Mouse (Mus musculus): ENCODE results near the gene Olfr697. TPM values are rescaled to one million over a fixed set of nuclear protein-coding genes. Genes with fewer than 3 reads are reported as not detected.
"Not testable (repeated sequence)": the region's sequence is repeated elsewhere in the genome, so short reads cannot be mapped to it uniquely, and the experiment has no call there.

Olfr697 gene
- not detected in 2 replicates for polyA plus RNA-seq (2015; fragmentation: Nextera tagmentation; extraction: Ambion mirVana)

DNA sequence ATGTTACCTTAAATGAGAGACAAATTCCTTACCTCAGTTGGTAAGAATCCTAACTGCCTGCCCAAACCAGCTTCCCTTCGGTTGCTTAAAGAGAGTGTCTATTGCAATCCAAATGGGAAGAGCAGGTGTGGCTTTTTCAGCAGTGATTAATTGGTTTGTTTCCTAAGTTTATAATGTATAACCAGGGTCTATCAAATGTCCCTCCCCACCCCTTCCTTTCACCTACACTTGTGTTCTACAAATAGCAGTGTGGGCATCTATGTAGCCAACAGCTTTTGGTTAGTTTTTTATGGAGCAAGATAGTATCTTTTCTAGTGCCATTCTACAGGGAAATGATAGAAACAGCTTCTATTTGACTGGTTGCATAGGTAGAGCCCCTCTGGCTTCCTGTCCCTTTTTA is at the start of gene Olfr697:
Olfr697 (minus strand) TSS at position 101 of the 400 bp plus-strand sequence.
- no peak for ATAC-seq (replicated peaks; ENCODE audit: low FRiP score)
- WGBS = 73% methylated on average over 1 of the region's 1 CpGs
- Histone ChIP-seq H3K36me3 (no peaks in the 10 kb centered on the region), H3K9ac (no peak within 1 kb of the TSS), H3K4me2 (no peak within 1 kb of the TSS), H3K27ac (no peak within 1 kb of the TSS), H3K27me3 (no peaks in the 10 kb centered on the region), H3K9me3 (replicated peaks) (no peaks in the 10 kb centered on the region), H3K4me3 (replicated peaks) (no peak within 1 kb of the TSS), H3K4me1 (no peaks in the 10 kb centered on the region)

DNA sequence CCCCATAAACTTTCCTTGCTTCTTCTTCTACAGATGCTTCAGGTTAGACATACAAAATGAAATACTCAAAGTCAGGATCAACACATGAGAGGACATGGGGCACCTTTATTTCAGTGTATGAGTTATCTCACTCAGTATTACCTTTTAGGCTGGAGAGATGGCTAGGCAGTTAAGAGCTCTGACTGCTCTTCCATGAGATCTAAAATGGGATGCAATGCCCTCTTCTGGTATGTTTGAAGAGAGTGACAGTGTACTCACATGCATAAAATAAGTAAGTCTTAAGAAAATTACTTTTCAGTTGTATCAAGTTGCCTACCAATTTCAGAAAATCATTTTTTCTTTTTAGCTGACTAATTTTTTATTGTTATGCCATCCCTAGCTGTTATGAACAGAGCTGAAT is 46.1 kb upstream of the Olfr697 start:
- H3K36me3 ChIP-seq = no peaks in the 10 kb centered on the region
- H3K27ac ChIP-seq = no peak overlapping the region
- no peak overlapping the region for H3K9ac ChIP-seq
- no peaks in the 10 kb centered on the region for H3K27me3 ChIP-seq
- no peaks in the 10 kb centered on the region for H3K4me1 ChIP-seq
- no peak overlapping the region for H3K4me3 ChIP-seq (replicated peaks)
- no peaks in the 10 kb centered on the region for H3K9me3 ChIP-seq (replicated peaks)
- no peak overlapping the region for H3K4me2 ChIP-seq
- no peak for ATAC-seq (replicated peaks; ENCODE audit: low FRiP score)

DNA sequence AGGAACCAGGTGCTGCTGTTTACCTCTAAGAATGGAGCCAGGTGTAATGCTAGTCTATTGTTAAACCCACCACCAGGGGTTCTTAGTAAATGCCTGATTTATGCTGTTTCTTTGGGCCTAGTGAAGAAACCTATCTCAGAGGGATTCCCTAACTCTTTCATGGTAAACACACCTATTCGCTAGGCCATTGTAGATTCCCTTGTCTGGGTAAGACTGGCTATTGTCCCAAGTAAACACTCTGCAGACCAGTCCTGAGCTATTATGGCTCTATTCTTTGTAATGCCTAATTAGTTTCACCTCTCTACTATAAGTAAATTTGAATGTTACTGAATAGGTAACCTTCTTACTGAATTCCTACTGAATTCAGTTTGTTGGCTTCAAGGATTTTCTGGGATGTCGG is 18.8 kb upstream of the Olfr697 start:
- 97% methylated on average over 2 of the region's 2 CpGs for WGBS
- not testable (repeated sequence) for H3K27ac ChIP-seq; H3K27me3 ChIP-seq; H3K4me1 ChIP-seq; ATAC-seq (replicated peaks; ENCODE audit: low FRiP score); H3K9me3 ChIP-seq (replicated peaks); H3K9ac ChIP-seq; H3K36me3 ChIP-seq; H3K4me2 ChIP-seq; H3K4me3 ChIP-seq (replicated peaks)

GRCm38 (mm10) chr7:106758800-106759199 is 16.6 kb upstream of the Olfr697 start:
- no peaks in the 10 kb centered on the region for H3K9me3 ChIP-seq (replicated peaks)
- no peaks in the 10 kb centered on the region for H3K36me3 ChIP-seq
- H3K4me3 ChIP-seq (replicated peaks) = no peak overlapping the region
- no peak overlapping the region for H3K9ac ChIP-seq
- no peak for ATAC-seq (replicated peaks; ENCODE audit: low FRiP score)
- H3K4me2 ChIP-seq = no peak overlapping the region
- no peak overlapping the region for H3K27ac ChIP-seq
- WGBS = 77% methylated on average over 2 of the region's 2 CpGs
- H3K27me3 ChIP-seq = no peaks in the 10 kb centered on the region
- no peaks in the 10 kb centered on the region for H3K4me1 ChIP-seq

- no peak within 1 kb of the TSS for H3K9ac ChIP-seq
- ATAC-seq (replicated peaks; ENCODE audit: low FRiP score) = no peak
- no peak within 1 kb of the TSS for H3K27ac ChIP-seq
- no peaks in the 10 kb centered on the region for H3K9me3 ChIP-seq (replicated peaks)
- no peaks in the 10 kb centered on the region for H3K27me3 ChIP-seq
- H3K36me3 ChIP-seq = no peaks in the 10 kb centered on the region
- H3K4me3 ChIP-seq (replicated peaks) = no peak within 1 kb of the TSS
- no peaks in the 10 kb centered on the region for H3K4me1 ChIP-seq
- no peak within 1 kb of the TSS for H3K4me2 ChIP-seq
Observed at GRCm38 (mm10) chr7:106755297-106755696, 13.1 kb upstream of the Olfr697 start, which contains the start of gene Olfr698. Olfr698 (minus strand) TSS chr7:106755397.

GRCm38 (mm10) chr7:106745811-106746210 is 3.6 kb upstream of the Olfr697 start:
- H3K9me3 ChIP-seq (replicated peaks) = no peaks in the 10 kb centered on the region
- 92% methylated on average over 5 of the region's 5 CpGs for WGBS
- no peaks in the 10 kb centered on the region for H3K4me1 ChIP-seq
- H3K36me3 ChIP-seq = no peaks in the 10 kb centered on the region
- no peaks in the 10 kb centered on the region for H3K27me3 ChIP-seq
- ATAC-seq (replicated peaks; ENCODE audit: low FRiP score) = no peak
- no peak overlapping the region for H3K4me2 ChIP-seq
- H3K27ac ChIP-seq = no peak overlapping the region
- no peak overlapping the region for H3K4me3 ChIP-seq (replicated peaks)
- H3K9ac ChIP-seq = no peak overlapping the region

DNA sequence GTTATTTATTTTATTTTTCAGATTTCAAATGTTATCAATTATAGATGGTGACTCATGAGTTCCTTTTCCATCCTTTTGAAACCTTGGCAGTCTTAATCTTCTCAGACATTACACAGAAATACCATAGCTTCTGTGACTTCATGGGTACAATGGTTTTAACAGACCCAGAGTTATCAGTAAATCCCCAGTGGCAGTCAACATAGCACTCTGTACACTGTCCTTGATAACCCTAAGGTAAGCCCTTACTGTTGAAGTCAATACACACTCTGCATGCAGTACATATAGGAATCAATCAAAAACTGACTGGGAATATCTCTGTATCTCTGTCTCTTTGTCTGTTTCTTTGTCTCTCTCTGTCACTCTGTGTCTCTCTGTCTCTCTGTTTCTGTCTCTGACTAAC is 5.2 kb downstream of the Olfr697 start:
- Histone ChIP-seq H3K36me3 (no peaks in the 10 kb centered on the region), H3K9me3 (replicated peaks) (no peaks in the 10 kb centered on the region), H3K4me2 (no peak overlapping the region), H3K27ac (no peak overlapping the region), H3K4me3 (replicated peaks) (no peak overlapping the region), H3K27me3 (no peaks in the 10 kb centered on the region), H3K9ac (no peak overlapping the region), H3K4me1 (no peaks in the 10 kb centered on the region)
- no peak for ATAC-seq (replicated peaks; ENCODE audit: low FRiP score)

DNA sequence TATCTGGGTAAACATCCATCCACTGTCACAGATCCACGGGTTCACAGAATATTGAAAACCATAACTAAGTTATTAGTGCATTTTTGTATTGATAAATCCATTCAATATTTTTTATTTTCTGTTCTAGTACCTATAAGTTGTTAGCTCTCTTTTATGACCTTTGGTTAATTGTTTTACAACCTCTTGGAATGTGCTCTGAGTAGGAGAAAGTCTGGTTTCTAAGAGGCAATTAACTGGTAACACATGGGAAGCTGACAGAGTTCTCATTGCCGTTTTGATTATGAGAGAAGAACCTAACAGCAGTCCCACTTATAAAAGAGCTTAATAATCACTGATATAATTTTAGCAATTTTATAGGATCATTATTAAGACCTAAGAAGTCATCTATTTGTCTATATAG is 8.5 kb downstream of the Olfr697 start:
- no peaks in the 10 kb centered on the region for H3K27me3 ChIP-seq
- no peaks in the 10 kb centered on the region for H3K4me1 ChIP-seq
- no peak overlapping the region for H3K27ac ChIP-seq
- H3K4me2 ChIP-seq = no peak overlapping the region
- no peak overlapping the region for H3K9ac ChIP-seq
- no peak overlapping the region for H3K4me3 ChIP-seq (replicated peaks)
- H3K9me3 ChIP-seq (replicated peaks) = no peaks in the 10 kb centered on the region
- 37% methylated on average over 2 of the region's 2 CpGs for WGBS
- H3K36me3 ChIP-seq = no peaks in the 10 kb centered on the region
- no peak for ATAC-seq (replicated peaks; ENCODE audit: low FRiP score)

GRCm38 (mm10) chr7:106725654-106726053 is 16.6 kb downstream of the Olfr697 start:
- H3K9ac ChIP-seq; H3K4me1 ChIP-seq; H3K4me2 ChIP-seq; H3K4me3 ChIP-seq (replicated peaks); ATAC-seq (replicated peaks; ENCODE audit: low FRiP score); H3K27me3 ChIP-seq; H3K36me3 ChIP-seq; H3K27ac ChIP-seq; H3K9me3 ChIP-seq (replicated peaks): not testable (repeated sequence)
- 83% methylated on average over 2 of the region's 2 CpGs for WGBS

GRCm38 (mm10) chr7:106716296-106716695 is 25.9 kb downstream of the Olfr697 start, which contains the start of gene Olfr695:
Olfr695 (minus strand) TSS chr7:106716396.
- no peak within 1 kb of the TSS for H3K9ac ChIP-seq
- no peaks in the 10 kb centered on the region for H3K27me3 ChIP-seq
- no peak within 1 kb of the TSS for H3K4me3 ChIP-seq (replicated peaks)
- no peak for ATAC-seq (replicated peaks; ENCODE audit: low FRiP score)
- H3K27ac ChIP-seq = no peak within 1 kb of the TSS
- no peaks in the 10 kb centered on the region for H3K4me1 ChIP-seq
- no peaks in the 10 kb centered on the region for H3K9me3 ChIP-seq (replicated peaks)
- no peak within 1 kb of the TSS for H3K4me2 ChIP-seq
- no peaks in the 10 kb centered on the region for H3K36me3 ChIP-seq

DNA sequence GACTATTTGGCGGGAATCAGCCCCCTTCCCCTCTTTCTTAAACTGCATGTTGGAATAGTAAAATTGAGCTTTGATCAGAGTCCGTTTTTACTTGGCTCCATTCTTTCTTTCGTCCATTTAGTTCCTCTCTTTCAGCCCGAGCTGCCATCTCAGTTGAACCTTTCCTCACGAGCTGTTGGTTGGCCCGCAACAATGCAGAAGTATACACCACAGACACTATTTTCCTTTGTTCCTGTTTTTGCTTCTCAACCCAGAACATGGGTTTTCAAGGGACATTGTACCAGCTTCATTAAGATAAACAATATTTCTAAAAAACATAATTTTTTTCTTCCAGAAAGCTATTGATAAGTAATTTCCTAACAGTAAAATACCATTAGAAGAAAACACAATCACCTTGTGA is 30.8 kb downstream of the Olfr697 start:
- no peak overlapping the region for H3K9ac ChIP-seq
- H3K4me2 ChIP-seq = no peak overlapping the region
- H3K27ac ChIP-seq = no peak overlapping the region
- no peak overlapping the region for H3K4me3 ChIP-seq (replicated peaks)
- no peaks in the 10 kb centered on the region for H3K9me3 ChIP-seq (replicated peaks)
- no peaks in the 10 kb centered on the region for H3K4me1 ChIP-seq
- no peaks in the 10 kb centered on the region for H3K36me3 ChIP-seq
- no peak for ATAC-seq (replicated peaks; ENCODE audit: low FRiP score)
- 88% methylated on average over 6 of the region's 6 CpGs for WGBS
- no peaks in the 10 kb centered on the region for H3K27me3 ChIP-seq

- H3K4me2 ChIP-seq; H3K9ac ChIP-seq; H3K27me3 ChIP-seq; H3K36me3 ChIP-seq; H3K4me3 ChIP-seq (replicated peaks); ATAC-seq (replicated peaks; ENCODE audit: low FRiP score); H3K27ac ChIP-seq; H3K4me1 ChIP-seq; H3K9me3 ChIP-seq (replicated peaks): not testable (repeated sequence)
- WGBS = 77% methylated on average over 10 of the region's 10 CpGs
Observed at GRCm38 (mm10) chr7:106707705-106708104, 34.5 kb downstream of the Olfr697 start.

DNA sequence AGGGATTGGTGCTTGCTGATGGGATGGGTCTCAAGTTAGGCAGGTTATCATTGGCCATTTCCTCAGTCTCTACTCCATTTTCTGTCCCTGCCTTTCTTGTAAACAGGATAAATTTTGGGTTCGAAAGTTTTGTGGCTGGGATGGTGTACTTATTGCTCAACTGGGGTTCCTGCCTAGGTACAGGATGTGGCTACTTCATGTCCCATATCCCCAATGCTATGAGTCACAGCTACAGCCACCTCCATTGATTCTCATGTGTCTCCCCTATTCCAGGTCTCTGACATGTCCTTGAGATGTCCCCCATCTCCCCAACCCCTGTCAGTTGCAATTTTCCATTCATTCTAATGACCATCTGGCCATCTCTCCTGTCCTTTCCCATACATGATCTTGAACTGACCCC is 45.4 kb downstream of the Olfr697 start:
- Histone ChIP-seq H3K4me2 (no peak overlapping the region), H3K4me1 (no peaks in the 10 kb centered on the region), H3K36me3 (no peaks in the 10 kb centered on the region), H3K9ac (no peak overlapping the region), H3K4me3 (replicated peaks) (no peak overlapping the region), H3K9me3 (replicated peaks) (no peaks in the 10 kb centered on the region), H3K27me3 (no peaks in the 10 kb centered on the region), H3K27ac (no peak overlapping the region)
- 94% methylated on average over 1 of the region's 1 CpGs for WGBS
- no peak for ATAC-seq (replicated peaks; ENCODE audit: low FRiP score)

Measured in kidney, embryonic 15.5 days (tissue).